Mouse (Mus musculus) spleen, postnatal 10 days (tissue): ENCODE measurements around the gene Ptpn12.
"Not testable (repeated sequence)": the region's sequence is repeated elsewhere in the genome, so short reads cannot be mapped to it uniquely, and the experiment has no call there.

Source experiments
- DNase-seq, 2 experiments: peaks; one replicate each; pipeline ENCODE4 v3.0.0; 2021 to 2022; ENCODE audit warnings: low spot score in 2 of 2

Gene Ptpn12

DNA sequence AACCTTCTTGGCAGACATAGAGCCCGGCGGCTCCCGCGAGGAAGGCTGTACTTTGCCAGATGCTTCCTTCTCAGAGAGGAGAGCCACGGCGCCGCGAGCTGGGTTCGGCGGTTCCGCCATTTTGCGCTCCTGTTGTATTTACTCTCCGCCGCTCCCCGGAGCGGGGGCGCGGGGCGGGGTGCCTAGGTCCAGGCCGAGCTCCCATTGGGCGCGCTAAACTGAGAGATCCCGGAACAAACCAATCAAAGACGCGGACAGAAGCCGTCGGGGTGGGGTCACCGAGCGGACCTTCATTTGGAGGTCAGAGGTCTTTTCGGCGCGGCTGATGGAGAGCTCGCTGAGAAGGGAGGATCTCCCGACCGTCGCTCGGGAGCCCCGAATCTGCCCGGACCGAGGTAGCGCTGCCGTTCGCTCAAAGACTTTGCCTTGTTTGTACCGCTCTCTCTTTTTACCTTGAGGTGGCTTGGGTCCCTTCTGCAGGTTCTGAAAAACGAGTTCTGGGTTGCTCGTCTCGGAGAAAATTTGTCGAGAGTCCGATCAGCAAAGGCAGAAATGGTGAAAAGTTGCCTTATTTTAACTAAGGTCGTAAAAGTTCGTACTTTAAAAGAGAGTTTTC, 103.9 kb downstream of the Ptpn12 start:
- DNase-seq, result peak; percentile 93 to 95

GRCm38 (mm10) chr5:20950855-20951650, 104.7 kb downstream of the Ptpn12 start:
- peak in 1 of 2 experiments; percentile 76 for DNase-seq

GRCm38 (mm10) chr5:20950516-20950854, 105.2 kb downstream of the Ptpn12 start:
- no peak for DNase-seq

- DNase-seq, result no peak
These were observed 105.6 kb downstream of the Ptpn12 start for GRCm38 (mm10) chr5:20950093-20950492.

DNA sequence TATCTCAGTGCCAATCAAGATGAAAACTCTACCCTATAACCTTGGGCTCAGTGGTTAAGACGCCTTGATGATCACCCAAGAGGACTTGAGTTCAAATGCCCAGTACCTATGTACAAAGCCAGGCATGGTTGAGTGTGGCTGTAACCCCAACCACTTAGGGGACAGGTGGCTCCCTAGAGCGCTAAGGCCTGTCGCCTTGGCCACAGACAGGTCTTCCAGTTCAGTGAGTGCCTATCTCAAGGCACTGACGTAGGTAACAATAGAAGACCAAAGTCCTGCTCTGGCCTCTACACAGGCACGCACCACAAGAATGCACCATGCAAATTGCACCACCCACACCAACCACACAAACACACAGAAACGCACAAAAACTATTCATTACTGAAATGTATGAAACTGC, 108.8 kb downstream of the Ptpn12 start:
- no peak for DNase-seq

DNA sequence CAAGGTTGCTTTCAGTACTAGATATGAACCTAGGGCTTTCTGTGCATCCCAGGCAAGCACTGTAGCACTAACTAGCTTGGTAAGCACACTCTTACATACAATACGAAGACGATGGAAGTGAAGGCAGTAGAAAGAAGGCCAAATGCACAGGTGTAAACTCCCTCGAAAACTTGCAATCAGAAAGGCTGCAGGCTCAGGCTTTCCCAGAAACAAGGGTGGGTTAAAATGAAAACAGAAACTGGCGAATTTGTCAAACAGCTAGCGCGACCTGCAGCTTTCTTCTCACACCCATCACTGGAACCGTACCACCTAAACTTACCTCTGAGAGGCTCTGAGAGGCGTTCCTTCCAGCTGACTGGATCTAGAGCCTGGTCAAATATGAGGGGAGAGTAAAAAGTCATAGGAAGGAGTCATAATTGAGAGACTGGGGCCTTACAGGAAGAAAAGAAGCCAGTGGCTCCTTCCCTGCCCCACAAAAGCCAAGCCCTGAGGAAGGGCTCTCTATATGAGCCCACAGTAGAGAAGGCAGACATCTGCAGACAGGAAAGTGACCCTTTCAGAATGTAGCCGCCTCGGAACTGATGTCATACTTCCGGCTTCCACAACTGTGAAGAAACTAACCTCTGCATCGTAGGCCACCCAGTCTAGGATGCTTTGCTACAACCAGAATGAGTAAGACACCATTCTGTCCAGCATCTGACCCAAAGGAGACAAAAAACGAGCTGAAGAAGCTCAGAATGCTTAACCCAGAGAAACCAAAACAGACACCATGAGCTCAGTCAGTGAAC, 110.6 kb downstream of the Ptpn12 start:
- DNase-seq, result peak in 1 of 2 experiments; percentile 42

- DNase-seq, result not testable (repeated sequence)
These were observed 111.9 kb downstream of the Ptpn12 start for GRCm38 (mm10) chr5:20943791-20944190.

DNA sequence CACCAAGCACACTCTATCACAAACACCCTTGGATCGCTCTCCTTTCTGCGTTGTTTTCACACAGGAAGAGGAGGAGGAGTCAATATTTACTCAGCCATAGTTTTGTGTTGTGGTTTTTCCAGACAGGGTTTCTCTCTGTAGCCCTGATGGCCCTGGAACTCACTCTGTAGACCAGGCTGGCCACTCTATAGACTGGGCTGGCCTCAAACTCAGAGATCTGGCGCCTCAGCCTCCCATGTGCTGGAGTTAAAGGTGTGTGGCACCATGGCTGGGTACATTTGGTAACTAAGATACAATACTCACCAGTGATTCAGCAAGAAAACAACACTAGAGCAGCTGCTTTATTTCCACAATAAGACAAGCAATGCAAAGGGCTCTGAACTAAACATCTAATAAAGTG, 113.2 kb downstream of the Ptpn12 start:
- no peak for DNase-seq

DNA sequence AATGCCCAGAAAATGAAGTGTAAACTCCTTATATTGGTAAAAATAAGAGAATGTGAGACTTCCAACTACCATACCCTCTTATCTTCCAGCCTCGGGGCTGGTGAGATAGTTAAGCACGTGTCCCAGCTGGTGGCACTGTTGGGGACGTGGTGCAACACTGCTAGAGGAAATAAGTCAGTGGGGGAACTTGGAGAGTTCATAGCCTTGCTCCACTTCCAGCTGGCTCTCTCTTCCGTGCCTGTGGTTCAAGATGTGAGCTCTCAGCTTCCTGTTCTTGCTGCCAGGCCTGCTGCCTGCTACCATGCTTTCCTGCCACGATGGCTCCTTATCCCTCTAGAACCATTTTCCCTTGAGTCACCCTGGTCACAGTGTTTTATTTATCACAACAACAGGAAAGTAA, 114.5 kb downstream of the Ptpn12 start:
- DNase-seq, result peak in 1 of 2 experiments; percentile 44

GRCm38 (mm10) chr5:20940696-20941095, 115.0 kb downstream of the Ptpn12 start:
- DNase-seq, result no peak

- DNase-seq, result no peak
These were observed 115.6 kb downstream of the Ptpn12 start for GRCm38 (mm10) chr5:20940040-20940571.

- no peak for DNase-seq
These were observed 117.2 kb downstream of the Ptpn12 start for GRCm38 (mm10) chr5:20938523-20938922.
